Mouse (Mus musculus): ENCODE results near the gene Fto.

DNA sequence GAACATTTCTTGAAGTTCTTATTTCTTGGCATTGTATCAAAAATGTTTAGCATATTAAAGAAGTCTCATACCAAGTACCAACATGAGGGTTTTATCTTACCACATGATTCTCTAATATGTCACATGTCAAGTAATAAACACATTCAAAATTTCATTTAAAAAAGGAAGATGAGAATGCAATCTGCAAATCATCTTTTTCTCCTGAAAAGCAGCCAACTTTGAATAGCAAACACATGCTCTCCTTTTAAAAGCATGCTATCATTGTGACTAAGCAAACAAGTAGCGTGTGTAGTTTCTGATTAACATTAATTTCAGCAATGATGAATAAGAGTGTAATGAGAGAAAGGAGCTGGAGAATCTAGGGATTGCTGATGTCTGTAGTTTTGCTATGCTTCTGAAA, 29.5 kb upstream of the Fto start:
- no peak for TF ChIP-seq CTCF (conservative IDR thresholded peaks at IDR 0.05; ENCODE audit: insufficient read depth, insufficient read length, low read depth, low read length)
- TF ChIP-seq POLR2A (IDR thresholded peaks at IDR 0.05; ENCODE audit: low read depth, low read length), result no peak
